Mouse (Mus musculus): ENCODE data around the gene Smox.

GRCm38 (mm10) chr2:131561344-131561870 lies 70.1 kb downstream of the Smox start:
- TF ChIP-seq EP300 (IDR thresholded peaks at IDR 0.05; ENCODE audit: low read depth in 1 of 2, low read length in 2 of 2) (no peak), CHD2 (IDR thresholded peaks at IDR 0.05; ENCODE audit: low read length) (no peak), ZC3H11A (IDR thresholded peaks at IDR 0.05; ENCODE audit: low read depth, low read length) (no peak), CTCF (IDR thresholded peaks at IDR 0.05 in 2 of 3, conservative IDR thresholded peaks at IDR 0.05 in 1 of 3; ENCODE audit: control insufficient read depth in 1 of 3, insufficient read depth in 1 of 3, low read depth in 2 of 3, low read length in 3 of 3, poor library complexity in 1 of 3, severe bottlenecking in 1 of 3) (no peak), POLR2A (IDR thresholded peaks at IDR 0.05; ENCODE audit: control insufficient read depth in 1 of 2, insufficient read depth in 1 of 2, low read depth in 1 of 2, low read length in 2 of 2, poor library complexity in 1 of 2) (no peak), NELFE (IDR thresholded peaks at IDR 0.05; ENCODE audit: low read depth, low read length) (no peak), POLR2AphosphoS5 (IDR thresholded peaks at IDR 0.05; ENCODE audit: borderline replicate concordance, low read depth, low read length) (no peak), CHD1 (IDR thresholded peaks at IDR 0.05; ENCODE audit: low read depth, low read length) (no peak), MYB (IDR thresholded peaks at IDR 0.05; ENCODE audit: low read depth, low read length) (no peak), TCF12 (IDR thresholded peaks at IDR 0.05; ENCODE audit: low read depth, low read length) (no peak), MAFK (IDR thresholded peaks at IDR 0.05; ENCODE audit: borderline replicate concordance, low read depth, low read length) (no peak), POLR2AphosphoS2 (IDR thresholded peaks at IDR 0.05; ENCODE audit: low read length) (no peak)
